Mouse (Mus musculus): ENCODE results near the gene Rsph9. TPM values are rescaled to one million over a fixed set of nuclear protein-coding genes. Genes with fewer than 3 reads are reported as not detected.

The Rsph9 gene
- total and polyA plus RNA-seq, 3 experiments, result 0.29 TPM; not detected in 2

DNA sequence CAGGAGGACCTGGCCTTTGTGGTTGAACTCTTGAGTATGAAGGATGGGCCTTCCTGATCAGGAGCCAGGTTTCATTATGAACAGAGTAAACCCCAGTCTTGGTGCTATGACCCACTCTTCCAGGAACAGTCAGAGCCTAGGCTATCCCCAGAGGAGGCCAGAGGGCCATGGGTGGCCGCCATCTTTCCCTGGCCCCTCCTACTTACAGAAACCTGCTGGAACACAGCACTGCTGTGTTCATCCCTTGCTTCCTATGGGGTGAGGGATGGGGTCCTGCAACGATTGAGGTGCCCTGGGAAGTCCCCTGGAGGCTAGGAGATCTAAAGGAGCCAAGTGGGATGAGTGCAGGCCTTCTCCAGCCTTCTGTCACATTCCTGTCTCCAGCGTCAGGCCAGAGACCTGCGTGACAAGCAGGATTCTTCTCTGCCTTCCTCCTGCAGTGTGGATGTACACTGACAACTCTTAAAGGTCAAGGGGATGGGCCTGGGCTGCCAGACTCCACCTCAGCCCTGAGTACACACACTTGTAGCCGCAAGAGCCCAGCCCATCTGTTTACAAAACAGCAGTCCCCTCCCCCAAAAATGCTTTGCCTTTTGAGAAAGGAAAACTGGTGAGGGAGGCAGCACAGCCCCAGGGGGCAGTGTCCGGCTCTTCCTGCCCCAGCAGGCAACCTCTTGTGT lies 16.1 kb downstream of the Rsph9 start:
- no peaks in the 10 kb centered on the region for H3K9me3 ChIP-seq (replicated peaks; ENCODE audit: insufficient read depth, low read length)
- H3K79me2 ChIP-seq (ENCODE audit: control insufficient read depth, insufficient read depth, low read length, poor library complexity), result no peaks in the 10 kb centered on the region
- peaks cover 0 to 6% of the 10 kb centered on the region in 2 experiments; a peak in 3 of 4 replicates for H3K36me3 ChIP-seq (ENCODE audit: control insufficient read depth in 1 of 2, insufficient read depth in 2 of 2, low read length in 2 of 2)
- no peak overlapping the region for H3K27ac ChIP-seq (ENCODE audit: control insufficient read depth, low read depth, low read length)
- no peak overlapping the region for H3K4me3 ChIP-seq (ENCODE audit: control insufficient read depth in 1 of 2, insufficient read depth in 1 of 2, low read depth in 2 of 2, low read length in 2 of 2)
- H3K9ac ChIP-seq (ENCODE audit: control insufficient read depth, low read depth, low read length, poor library complexity, severe bottlenecking), result no peak overlapping the region
- no peaks in the 10 kb centered on the region for H3K27me3 ChIP-seq (ENCODE audit: control insufficient read depth in 1 of 2, insufficient read depth in 2 of 2, low read length in 2 of 2)
- DNase-seq (ENCODE audit: low read depth, low spot score), result no peak
- TF ChIP-seq MAZ (IDR thresholded peaks at IDR 0.05; ENCODE audit: low read depth, low read length), result no peak
- TF ChIP-seq NELFE (IDR thresholded peaks at IDR 0.05; ENCODE audit: low read depth, low read length), result no peak
- TF ChIP-seq TCF12 (IDR thresholded peaks at IDR 0.05; ENCODE audit: low read depth, low read length), result no peak
- peaks cover 2 to 10% of the 10 kb centered on the region in 2 experiments; a peak in 3 of 4 replicates for H3K4me1 ChIP-seq (ENCODE audit: control insufficient read depth in 1 of 2, insufficient read depth in 2 of 2, low read length in 2 of 2)

- no peak for DNase-seq (ENCODE audit: low read depth, low spot score)
- TF ChIP-seq NELFE (IDR thresholded peaks at IDR 0.05; ENCODE audit: low read depth, low read length), result no peak
- TF ChIP-seq ZKSCAN1 (IDR thresholded peaks at IDR 0.05; ENCODE audit: low read depth, low read length), result no peak
Measured at GRCm38 (mm10) chr17:46126608-46127007, 17.4 kb downstream of the Rsph9 start.

GRCm38 (mm10) chr17:46123953-46124700 lies 19.9 kb downstream of the Rsph9 start:
- Histone ChIP-seq H3K9ac (ENCODE audit: control insufficient read depth, low read depth, low read length, poor library complexity, severe bottlenecking) (no peak overlapping the region), H3K27me3 (ENCODE audit: control insufficient read depth in 1 of 2, insufficient read depth in 2 of 2, low read length in 2 of 2) (no peaks in the 10 kb centered on the region), H3K4me3 (ENCODE audit: control insufficient read depth in 1 of 2, insufficient read depth in 1 of 2, low read depth in 2 of 2, low read length in 2 of 2) (no peak overlapping the region), H3K36me3 (ENCODE audit: control insufficient read depth in 1 of 2, insufficient read depth in 2 of 2, low read length in 2 of 2) (peaks cover 0 to 2% of the 10 kb centered on the region in 2 experiments; a peak in 2 of 4 replicates), H3K79me2 (ENCODE audit: control insufficient read depth, insufficient read depth, low read length, poor library complexity) (no peaks in the 10 kb centered on the region), H3K9me3 (replicated peaks; ENCODE audit: insufficient read depth, low read length) (no peaks in the 10 kb centered on the region), H3K4me1 (ENCODE audit: control insufficient read depth in 1 of 2, insufficient read depth in 2 of 2, low read length in 2 of 2) (no peaks in the 10 kb centered on the region), H3K27ac (ENCODE audit: control insufficient read depth, low read depth, low read length) (no peak overlapping the region)
- no peak for DNase-seq (ENCODE audit: low read depth, low spot score)
- TF ChIP-seq ZC3H11A (IDR thresholded peaks at IDR 0.05; ENCODE audit: low read depth, low read length) (no peak), NRF1 (IDR thresholded peaks at IDR 0.05; ENCODE audit: insufficient read depth, low read depth, low read length, poor library complexity, severe bottlenecking) (no peak), NELFE (IDR thresholded peaks at IDR 0.05; ENCODE audit: low read depth, low read length) (no peak), HCFC1 (IDR thresholded peaks at IDR 0.05; ENCODE audit: low read depth, low read length) (no peak), ZKSCAN1 (IDR thresholded peaks at IDR 0.05; ENCODE audit: low read depth, low read length) (no peak), TAL1 (IDR thresholded peaks at IDR 0.05; ENCODE audit: low read length) (no peak), POLR2AphosphoS2 (IDR thresholded peaks at IDR 0.05; ENCODE audit: low read length) (no peak), GABPA (IDR thresholded peaks at IDR 0.05; ENCODE audit: low read depth, low read length) (no peak)

More at GRCm38 (mm10) chr17:46126608-46127007, 17.4 kb downstream of the Rsph9 start:
- peaks cover 0 to 2% of the 10 kb centered on the region in 2 experiments; a peak in 2 of 4 replicates for H3K36me3 ChIP-seq (ENCODE audit: control insufficient read depth in 1 of 2, insufficient read depth in 2 of 2, low read length in 2 of 2)
- no peaks in the 10 kb centered on the region for H3K27me3 ChIP-seq (ENCODE audit: control insufficient read depth in 1 of 2, insufficient read depth in 2 of 2, low read length in 2 of 2)
- H3K4me3 ChIP-seq (ENCODE audit: control insufficient read depth in 1 of 2, insufficient read depth in 1 of 2, low read depth in 2 of 2, low read length in 2 of 2), result no peak overlapping the region
- no peaks in the 10 kb centered on the region for H3K79me2 ChIP-seq (ENCODE audit: control insufficient read depth, insufficient read depth, low read length, poor library complexity)
- no peaks in the 10 kb centered on the region for H3K9me3 ChIP-seq (replicated peaks; ENCODE audit: insufficient read depth, low read length)
- H3K4me1 ChIP-seq (ENCODE audit: control insufficient read depth in 1 of 2, insufficient read depth in 2 of 2, low read length in 2 of 2), result no peaks in the 10 kb centered on the region
- H3K27ac ChIP-seq (ENCODE audit: control insufficient read depth, low read depth, low read length), result no peak overlapping the region
- no peak overlapping the region for H3K9ac ChIP-seq (ENCODE audit: control insufficient read depth, low read depth, low read length, poor library complexity, severe bottlenecking)
